ENCODE assay signal across 13 mouse cellular contexts in the genomic region with DNA sequence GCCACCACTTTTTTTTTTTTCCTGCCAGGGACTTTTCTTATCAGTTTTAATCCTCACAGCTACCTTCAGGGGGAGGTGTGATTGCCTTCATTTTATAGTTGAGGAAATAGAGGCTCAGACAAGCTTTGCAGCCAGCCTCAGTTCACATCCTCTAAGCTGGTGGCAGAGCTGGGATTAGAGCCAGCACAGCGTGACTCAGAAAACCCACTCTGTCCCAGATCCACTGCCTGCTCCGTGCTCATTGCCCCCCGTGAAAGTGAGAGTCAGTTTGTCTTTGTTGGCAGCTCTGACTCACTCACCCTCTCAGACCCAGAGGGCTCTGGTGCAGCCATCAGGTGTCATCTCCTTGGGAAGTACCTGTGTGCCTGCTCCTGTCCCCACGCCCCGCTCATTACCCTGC. TPM values are rescaled to one million over a fixed set of nuclear protein-coding genes. Genes with fewer than 3 reads are reported as not detected.
DNase-seq lines count a peak whose midpoint lies in the region; ATAC-seq and TF ChIP-seq lines count a peak whose summit lies in the region.
"Had no signal": no experiment of that assay in that cellular context is flagged by ENCODE, and none has a peak within 500 bp of the region (broad histone marks: within the 10 kb centered on the region; RNA-seq: fewer than 3 reads in every experiment).

No protein-coding gene starts in this region.

- ATAC-seq in midbrain, embryonic 13.5 days = no peak
- ATAC-seq: forebrain, embryonic 16.5 days had no signal

- H3K4me1 ChIP-seq in midbrain, embryonic 13.5 days (replicated peaks) = no peaks in the 10 kb centered on the region
- no peaks in the 10 kb centered on the region for H3K4me1 ChIP-seq in cerebellum, adult 2 months (ENCODE audit: control insufficient read depth, insufficient read depth, low read length)
- H3K4me1 ChIP-seq: neural tube, embryonic 13.5 days had no signal

- DNase-seq in adrenal gland, postnatal 10 days = peak; percentile 14
- peak; percentile 19 for DNase-seq in brain, embryonic 14.5 days (ENCODE audit: low read depth)
- DNase-seq in layer of hippocampus, adult 9-11 months = peak; percentile 22
- DNase-seq in right cerebral cortex, adult 2 months (ENCODE audit: low spot score in 2 of 2) = peak; percentile 68 to 71
- DNase-seq in gastrocnemius, postnatal 10 days = no peak
- no peak for DNase-seq in cerebellum, adult 2 months
- DNase-seq: cerebellum, adult 11 months had no signal

- H3K9me3 ChIP-seq in midbrain, embryonic 13.5 days = no peaks in the 10 kb centered on the region
- H3K9me3 ChIP-seq: neural tube, embryonic 13.5 days had no signal

- no peak overlapping the region for H3K9ac ChIP-seq in midbrain, embryonic 13.5 days (replicated peaks)
- H3K9ac ChIP-seq: heart, embryonic 13.5 days; neural tube, embryonic 13.5 days had no signal

- no peak overlapping the region for H3K4me3 ChIP-seq in midbrain, embryonic 13.5 days (replicated peaks)
- no peak overlapping the region for H3K4me3 ChIP-seq in cerebellum, adult 2 months (replicated peaks; ENCODE audit: insufficient read depth, low read depth, low read length)
- H3K4me3 ChIP-seq: heart, embryonic 13.5 days; neural tube, embryonic 13.5 days had no signal

- no peak overlapping the region for H3K27ac ChIP-seq in midbrain, embryonic 13.5 days
- no peak overlapping the region for H3K27ac ChIP-seq in cerebellum, adult 2 months (ENCODE audit: insufficient read depth, low read length)
- H3K27ac ChIP-seq: heart, embryonic 13.5 days; kidney, postnatal 0 days; neural tube, embryonic 13.5 days had no signal

- TF ChIP-seq POLR2A in brain, embryonic 14.5 days (IDR thresholded peaks at IDR 0.05; ENCODE audit: borderline replicate concordance, extremely low read depth, insufficient read depth, insufficient read length, poor library complexity, severe bottlenecking) = no peak
- no peak for TF ChIP-seq POLR2A in cerebellum, adult 2 months (IDR thresholded peaks at IDR 0.05; ENCODE audit: borderline replicate concordance, insufficient read depth, low read length)

- H3K36me3 ChIP-seq in midbrain, embryonic 13.5 days = no peaks in the 10 kb centered on the region
- H3K36me3 ChIP-seq: heart, embryonic 13.5 days; neural tube, embryonic 13.5 days had no signal

- 55% methylated on average over 5 of the region's 5 CpGs for WGBS in midbrain, embryonic 13.5 days
- 31% methylated on average over 5 of the region's 5 CpGs for WGBS in cerebellum, adult 2 months

- TF ChIP-seq CTCF in brain, embryonic 14.5 days (IDR thresholded peaks at IDR 0.05; ENCODE audit: borderline replicate concordance, extremely low read depth, insufficient read depth, insufficient read length) = no peak
- no peak for TF ChIP-seq CTCF in cerebellum, adult 2 months (IDR thresholded peaks at IDR 0.05; ENCODE audit: borderline replicate concordance, insufficient read depth, low read depth, low read length)

- no peak overlapping the region for H3K4me2 ChIP-seq in midbrain, embryonic 13.5 days (replicated peaks)
- H3K4me2 ChIP-seq: heart, embryonic 13.5 days; midbrain, embryonic 11.5 days; neural tube, embryonic 13.5 days had no signal

- H3K27me3 ChIP-seq in midbrain, embryonic 13.5 days = no peaks in the 10 kb centered on the region
- no peaks in the 10 kb centered on the region for H3K27me3 ChIP-seq in cerebellum, adult 2 months (ENCODE audit: control insufficient read depth, insufficient read depth, low read length)
- H3K27me3 ChIP-seq: heart, embryonic 13.5 days; neural tube, embryonic 13.5 days had no signal

RNA-seq across cellular contexts. Expression of gene Sdk1, which starts 34.2 kb away (rescaled TPM):
- 10 to 100 TPM in 1 of 2 experiments, 1 to 10 TPM in 1; 8.5 to 14.0 TPM for total RNA-seq in adrenal gland, postnatal 10 days (2021)
- polyA plus RNA-seq in brain, embryonic 14.5 days (2012; rRNA removed) = 3.7 and 7.3 TPM in 2 replicates
- total RNA-seq in gastrocnemius, postnatal 10 days (2021) = 1 to 10 TPM; 5.1 to 5.8 TPM
- polyA plus RNA-seq in midbrain, embryonic 13.5 days (2015; fragmentation: Nextera tagmentation; extraction: Ambion mirVana) = 1.7 and 2.0 TPM in 2 replicates
- 1.5 and 1.6 TPM in 2 replicates for polyA plus RNA-seq in cerebellum, adult 2 months (2012; rRNA removed)

Comparison
In these comparisons a context has a peak if more than half of its experiments do, and no peak if none do; other contexts are left out.
1. DNase-seq: peak in adrenal gland, postnatal 10 days (single experiment), brain, embryonic 14.5 days (single experiment), layer of hippocampus, adult 9-11 months (single experiment) and right cerebral cortex, adult 2 months (2 of 2); none in gastrocnemius, postnatal 10 days (single experiment) and cerebellum, adult 2 months (0 of 2).